Mouse (Mus musculus) megakaryocyte, embryonic 14.5 days (primary cell): Measurements from ENCODE around the gene Flad1. TPM values are rescaled to one million over a fixed set of nuclear protein-coding genes. Genes with fewer than 3 reads are reported as not detected.

Source experiments
- H3K27me3 ChIP-seq: replicated peaks from 2 replicates; pipeline ENCODE3; 2012; ENCODE audit warnings: inconsistent platforms
- H3K36me3 ChIP-seq: replicated peaks from 2 replicates; pipeline ENCODE3; 2012; ENCODE audit warnings: low read length, inconsistent platforms, mixed read lengths
- H3K4me1 ChIP-seq: 2 replicates; pipeline ENCODE4 v1.6.1; 2012; ENCODE audit warnings: inconsistent platforms
- H3K4me3 ChIP-seq: replicated peaks from 2 replicates; pipeline ENCODE3; 2012; ENCODE audit warnings: moderate library complexity, mild to moderate bottlenecking, inconsistent platforms
- H3K9me3 ChIP-seq: 2 replicates; pipeline ENCODE4 v1.6.1; 2012; ENCODE audit warnings: inconsistent platforms
- FLI1 ChIP-seq: IDR thresholded peaks from 2 replicates; pipeline ENCODE4 v1.6.1; 2012; ENCODE audit warnings: low read length, inconsistent platforms, mixed read lengths
- GATA1 ChIP-seq: IDR thresholded peaks from 3 replicates; pipeline ENCODE4 v1.6.1; 2012; ENCODE audit warnings: mixed read lengths, low read length, inconsistent platforms, borderline replicate concordance
- polyA plus RNA-seq: library from polyadenylated mRNA; stranded (reverse); fragments of >175 nt; gene quantifications from 2 replicates; pipeline ENCODE4 v1.2.3, GENCODE M21; 2012; ENCODE audit warnings: low replicate concordance; ENCODE audit not compliant: insufficient read depth

The Flad1 gene
- polyA plus RNA-seq, 1 experiment = 23.4 TPM

DNA sequence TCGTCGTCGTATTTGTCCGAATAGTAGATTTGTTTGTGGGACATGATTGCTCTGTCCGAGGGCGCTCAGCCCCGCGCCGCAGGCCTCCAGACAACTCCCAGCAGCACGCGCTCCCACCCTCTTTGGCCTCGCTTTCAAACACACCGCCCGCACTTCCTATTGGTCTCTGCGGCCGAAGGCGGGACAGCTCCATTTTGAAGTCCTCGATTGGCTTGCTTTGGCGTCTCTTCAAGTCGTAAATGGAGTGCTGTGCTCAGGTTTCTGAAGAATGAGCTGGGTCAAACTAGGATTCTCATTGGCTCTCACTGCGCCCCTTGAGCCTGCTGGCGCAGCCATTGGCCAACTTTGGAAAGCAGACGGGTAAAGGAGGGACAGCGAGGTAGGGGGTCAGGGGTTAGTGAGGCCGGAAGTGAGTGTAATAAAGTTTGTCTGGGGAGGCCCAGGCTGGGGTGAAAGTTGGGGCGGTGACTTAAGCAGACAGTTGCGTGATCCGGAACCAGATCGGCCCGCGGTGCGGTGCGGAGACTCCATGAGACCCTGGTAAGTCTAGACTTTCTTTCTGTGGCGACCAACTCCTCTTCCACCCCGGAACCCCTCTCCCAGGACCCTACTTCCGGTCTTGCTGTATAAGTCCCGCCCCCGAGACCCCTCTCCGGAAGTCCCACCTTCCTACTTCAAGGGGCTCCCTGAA is 6.6 kb upstream of the Flad1 start, which contains the start of the genes Cks1b and Shc1:
Gene Cks1b (minus strand): TSS at position 214 of the 691 bp plus-strand sequence.
Gene Shc1 (plus strand): TSS at position 274 of the 691 bp plus-strand sequence.
- Histone ChIP-seq H3K27me3 (no peaks in the 10 kb centered on the region), H3K36me3 (peaks cover 44% of the 10 kb centered on the region), H3K4me3 (peak within 1 kb of the TSS; percentile 95), H3K4me1 (peaks cover 58% of the 10 kb centered on the region), H3K9me3 (peaks cover 3% of the 10 kb centered on the region; the same call in 1 of the 2 replicates)
- TF ChIP-seq GATA1 (no peak), FLI1 (peak; percentile 58; the same call in 1 of the 2 replicates)

DNA sequence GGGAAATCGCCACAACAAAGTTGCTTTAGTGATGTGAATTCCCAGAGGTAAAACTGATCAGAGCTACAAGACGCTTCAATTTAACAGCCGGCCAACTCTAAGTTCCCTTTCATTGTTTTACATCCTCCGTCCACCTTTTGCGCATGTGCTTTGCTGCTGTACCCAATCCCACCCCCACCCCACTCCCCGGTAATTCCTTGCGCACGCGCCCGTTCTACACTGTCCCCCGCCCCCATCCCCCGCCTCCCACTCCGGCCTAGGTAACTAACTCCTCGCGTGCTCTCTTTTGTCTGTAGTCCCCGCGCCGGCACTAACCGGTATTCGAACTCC is 6.1 kb upstream of the Flad1 start:
- Histone ChIP-seq H3K4me1 (peaks cover 56% of the 10 kb centered on the region), H3K9me3 (peaks cover 3% of the 10 kb centered on the region; the same call in 1 of the 2 replicates), H3K36me3 (peaks cover 42% of the 10 kb centered on the region), H3K4me3 (peak overlapping the region; percentile 95), H3K27me3 (no peaks in the 10 kb centered on the region)
- TF ChIP-seq GATA1 (no peak), FLI1 (no peak)

DNA sequence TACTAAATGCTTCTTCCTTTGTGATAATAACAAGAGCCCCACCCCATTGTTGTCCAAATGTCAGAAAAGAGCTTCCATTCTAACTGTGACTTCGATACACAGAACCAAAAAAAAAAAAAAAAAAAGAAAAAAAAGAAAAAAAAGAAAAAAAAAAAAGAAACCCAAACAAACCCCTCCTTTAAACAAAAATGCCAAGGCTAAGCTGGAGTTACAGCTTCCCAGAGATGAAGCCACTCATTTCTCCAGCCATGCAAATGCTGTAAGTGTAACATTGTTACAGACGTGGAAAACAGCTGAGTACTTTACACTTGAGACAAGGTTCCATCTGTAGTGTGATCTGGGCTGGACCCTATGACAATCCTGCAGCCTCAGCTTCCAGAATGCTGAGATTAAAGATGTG is 5.5 kb upstream of the Flad1 start:
- peaks cover 3% of the 10 kb centered on the region; the same call in 1 of the 2 replicates for H3K9me3 ChIP-seq
- H3K4me1 ChIP-seq = peaks cover 56% of the 10 kb centered on the region
- H3K27me3 ChIP-seq = no peaks in the 10 kb centered on the region
- peak overlapping the region; percentile 95 for H3K4me3 ChIP-seq
- TF ChIP-seq FLI1 (no peak), GATA1 (no peak)
- peaks cover 35% of the 10 kb centered on the region for H3K36me3 ChIP-seq

DNA sequence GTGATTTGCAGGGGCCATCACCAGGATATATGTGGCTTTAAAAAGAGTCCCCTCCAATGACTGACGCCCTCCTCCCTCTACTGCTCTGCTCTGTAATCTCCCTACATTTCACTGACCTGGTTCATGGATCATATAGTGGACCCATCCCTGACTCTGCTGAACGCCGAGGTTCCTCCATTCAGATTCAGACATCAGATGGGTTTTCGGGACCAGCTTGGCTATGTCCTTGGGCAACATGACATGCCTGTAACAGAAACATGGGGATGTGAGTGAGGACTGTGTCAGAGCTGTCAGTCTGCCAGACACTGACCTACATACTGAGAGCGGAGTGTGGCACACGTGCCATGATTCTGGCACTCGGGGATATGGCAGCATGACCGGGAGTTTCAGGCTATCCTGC is 4.5 kb upstream of the Flad1 start:
- Histone ChIP-seq H3K36me3 (peaks cover 29% of the 10 kb centered on the region), H3K9me3 (peaks cover 3% of the 10 kb centered on the region; the same call in 1 of the 2 replicates), H3K4me3 (peak overlapping the region; percentile 21), H3K27me3 (no peaks in the 10 kb centered on the region), H3K4me1 (peaks cover 49% of the 10 kb centered on the region)
- TF ChIP-seq FLI1 = no peak

DNA sequence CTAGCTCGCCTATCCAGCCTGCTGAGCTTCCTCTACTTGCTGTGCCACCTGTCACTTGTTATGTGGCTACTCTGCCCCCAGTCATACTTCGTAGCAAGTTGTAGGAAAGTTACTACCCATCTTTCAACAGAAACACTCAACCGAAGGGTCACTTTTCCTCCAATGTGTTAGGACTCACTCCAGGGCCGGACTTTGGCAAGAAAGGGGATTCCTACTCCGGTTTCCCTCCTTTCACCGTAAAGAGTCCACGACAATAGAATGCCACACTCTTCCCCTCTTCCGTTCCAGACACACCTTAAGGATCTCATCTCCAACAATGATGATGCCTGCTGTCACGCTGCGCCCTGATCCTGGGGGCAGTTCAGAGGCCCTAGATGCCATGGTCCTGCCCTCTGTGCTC is 806 bp downstream of the Flad1 start:
- no peak for TF ChIP-seq GATA1
- no peak for TF ChIP-seq FLI1
- Histone ChIP-seq H3K4me3 (peak overlapping the region; percentile 93), H3K4me1 (peaks cover 48% of the 10 kb centered on the region), H3K9me3 (peaks cover 3% of the 10 kb centered on the region; the same call in 1 of the 2 replicates), H3K27me3 (no peaks in the 10 kb centered on the region), H3K36me3 (peaks cover 65% of the 10 kb centered on the region)

DNA sequence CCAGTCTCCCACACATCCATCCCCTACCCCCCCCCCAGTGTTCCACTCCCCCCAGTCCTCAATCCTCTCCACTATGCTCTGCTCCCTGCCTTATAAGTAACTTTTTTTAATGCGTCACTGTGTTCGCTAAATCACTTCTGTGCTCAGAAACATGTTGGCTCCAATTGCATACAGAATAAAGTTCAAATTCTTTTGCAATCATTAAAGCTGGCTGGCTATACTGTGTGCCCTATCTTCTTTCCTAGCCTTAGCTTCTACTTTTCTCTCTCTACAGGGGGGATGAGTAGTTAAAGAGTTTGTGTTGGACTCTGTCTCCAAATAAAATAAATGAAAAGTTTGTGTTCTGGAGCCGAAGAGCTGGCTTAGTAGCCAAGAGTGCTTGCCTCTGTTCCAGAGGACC is 2.0 kb downstream of the Flad1 start:
- Histone ChIP-seq H3K9me3 (peaks cover 1% of the 10 kb centered on the region; the same call in 1 of the 2 replicates), H3K4me3 (no peak overlapping the region), H3K27me3 (no peaks in the 10 kb centered on the region), H3K4me1 (peaks cover 48% of the 10 kb centered on the region), H3K36me3 (peaks cover 67% of the 10 kb centered on the region)
- no peak for TF ChIP-seq GATA1
- TF ChIP-seq FLI1 = no peak

DNA sequence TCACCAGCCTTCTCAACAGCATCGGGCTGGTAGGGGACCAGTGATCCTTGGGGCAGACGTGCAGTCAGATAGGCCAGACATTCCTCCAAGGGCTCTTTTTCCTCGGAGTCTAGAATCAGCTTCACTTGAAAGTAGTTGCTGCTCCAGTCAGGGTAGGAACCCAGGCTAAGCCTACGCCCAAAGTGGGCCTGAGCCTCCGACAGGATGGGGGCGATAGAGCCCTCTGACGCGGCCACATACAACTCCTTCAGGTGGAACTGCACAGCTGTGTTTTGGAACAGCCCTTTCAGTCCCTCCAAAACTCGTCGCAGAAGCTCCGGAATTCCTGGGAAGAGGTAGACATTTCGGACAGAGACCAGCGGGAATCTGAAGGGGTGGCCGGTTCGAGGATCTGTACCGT is 3.2 kb downstream of the Flad1 start:
- peaks cover 48% of the 10 kb centered on the region for H3K4me1 ChIP-seq
- H3K4me3 ChIP-seq = no peak overlapping the region
- peaks cover 69% of the 10 kb centered on the region for H3K36me3 ChIP-seq
- H3K27me3 ChIP-seq = no peaks in the 10 kb centered on the region
- no peaks in the 10 kb centered on the region for H3K9me3 ChIP-seq
- TF ChIP-seq GATA1 (no peak), FLI1 (no peak)

- H3K27me3 ChIP-seq = no peaks in the 10 kb centered on the region
- TF ChIP-seq FLI1 (no peak), GATA1 (no peak)
- peak overlapping the region; percentile 18 for H3K4me3 ChIP-seq
- peaks cover 82% of the 10 kb centered on the region for H3K36me3 ChIP-seq
- H3K9me3 ChIP-seq = no peaks in the 10 kb centered on the region
- peaks cover 51% of the 10 kb centered on the region for H3K4me1 ChIP-seq
Measured at GRCm38 (mm10) chr3:89406887-89407286, 4.8 kb downstream of the Flad1 start.

GRCm38 (mm10) chr3:89402693-89403092 is 9.0 kb downstream of the Flad1 start, which contains the start of gene Lenep:
TSS of gene Lenep (minus strand) at chr3:89402793.
- H3K9me3 ChIP-seq = no peaks in the 10 kb centered on the region
- H3K4me3 ChIP-seq = no peak within 1 kb of the TSS
- peaks cover 88% of the 10 kb centered on the region for H3K36me3 ChIP-seq

DNA sequence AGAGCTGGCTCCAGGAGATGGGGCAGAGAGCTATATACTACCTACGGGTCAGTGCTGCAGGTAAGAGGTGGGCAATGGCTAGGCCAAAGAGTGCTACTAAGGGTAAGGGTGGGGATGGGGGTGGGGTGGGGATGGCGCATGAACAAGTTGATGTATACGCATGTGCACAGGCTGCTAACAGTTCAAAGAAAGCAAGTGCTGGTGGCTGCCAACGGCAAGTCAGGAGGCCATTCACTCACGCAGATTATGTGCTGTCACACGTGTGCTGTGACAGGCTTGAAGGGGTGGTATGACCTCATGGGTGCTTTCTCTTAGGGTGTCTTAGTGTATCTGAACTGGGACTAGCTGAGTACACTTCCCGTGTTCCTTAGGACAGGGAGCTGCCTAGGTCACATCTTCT is 10.3 kb downstream of the Flad1 start:
- H3K4me3 ChIP-seq = no peak overlapping the region
- H3K4me1 ChIP-seq = peaks cover 22% of the 10 kb centered on the region
- no peaks in the 10 kb centered on the region for H3K9me3 ChIP-seq
- no peak for TF ChIP-seq GATA1
- TF ChIP-seq FLI1 = no peak
- no peaks in the 10 kb centered on the region for H3K27me3 ChIP-seq
- H3K36me3 ChIP-seq = peaks cover 78% of the 10 kb centered on the region

More at GRCm38 (mm10) chr3:89402693-89403092, 9.0 kb downstream of the Flad1 start, which contains the start of gene Lenep:
- Histone ChIP-seq H3K4me1 (peaks cover 23% of the 10 kb centered on the region), H3K27me3 (no peaks in the 10 kb centered on the region)
- TF ChIP-seq GATA1 (no peak), FLI1 (no peak)
